Mouse (Mus musculus): ENCODE results near the gene Cdh5.
"Not testable (repeated sequence)": the region's sequence is repeated elsewhere in the genome, so short reads cannot be mapped to it uniquely, and the experiment has no call there.

Cdh5 gene

GRCm38 (mm10) chr8:104093336-104093735 lies 8.1 kb upstream of the Cdh5 start:
- DNase-seq = no peak

- peak; percentile 49 to 67 for DNase-seq
These were observed 5.8 kb upstream of the Cdh5 start for GRCm38 (mm10) chr8:104095595-104095994.

- no peak for DNase-seq
These were observed 4.8 kb upstream of the Cdh5 start for GRCm38 (mm10) chr8:104096644-104097043.

- DNase-seq = no peak
These were observed 2.6 kb upstream of the Cdh5 start for GRCm38 (mm10) chr8:104098671-104099346.

- DNase-seq = peak; percentile 62 to 81
These were observed 1.9 kb upstream of the Cdh5 start for GRCm38 (mm10) chr8:104099347-104100099.

- not testable (repeated sequence) for DNase-seq
These were observed 701 bp upstream of the Cdh5 start for GRCm38 (mm10) chr8:104100724-104101123.

GRCm38 (mm10) chr8:104103462-104103861 lies 2.0 kb downstream of the Cdh5 start:
- DNase-seq = peak in 1 of 2 experiments; percentile 51

- no peak for DNase-seq
These were observed 4.3 kb downstream of the Cdh5 start for GRCm38 (mm10) chr8:104105768-104106167.

GRCm38 (mm10) chr8:104106276-104106946 lies 5.0 kb downstream of the Cdh5 start:
- DNase-seq = no peak

- no peak for DNase-seq
These were observed 5.7 kb downstream of the Cdh5 start for GRCm38 (mm10) chr8:104107111-104107510.

GRCm38 (mm10) chr8:104108048-104108447 lies 6.6 kb downstream of the Cdh5 start:
- peak in 1 of 2 experiments; percentile 37 for DNase-seq

- no peak for DNase-seq
These were observed 9.2 kb downstream of the Cdh5 start for GRCm38 (mm10) chr8:104110498-104111134.

- peak; percentile 45 to 63 for DNase-seq
These were observed 20.4 kb downstream of the Cdh5 start for GRCm38 (mm10) chr8:104121640-104122416.

GRCm38 (mm10) chr8:104123080-104123657 lies 21.7 kb downstream of the Cdh5 start:
- DNase-seq = no peak

GRCm38 (mm10) chr8:104124534-104124933 lies 23.1 kb downstream of the Cdh5 start:
- no peak for DNase-seq

GRCm38 (mm10) chr8:104127160-104127883 lies 25.9 kb downstream of the Cdh5 start:
- DNase-seq = no peak

GRCm38 (mm10) chr8:104130916-104131315 lies 29.5 kb downstream of the Cdh5 start:
- peak in 1 of 2 experiments; percentile 2 for DNase-seq

- peak; percentile 15 to 30 for DNase-seq
These were observed 30.1 kb downstream of the Cdh5 start for GRCm38 (mm10) chr8:104131414-104131975.

GRCm38 (mm10) chr8:104134521-104134920 lies 33.1 kb downstream of the Cdh5 start:
- DNase-seq = no peak

GRCm38 (mm10) chr8:104136277-104136676 lies 34.9 kb downstream of the Cdh5 start:
- no peak for DNase-seq

- no peak for DNase-seq
These were observed 36.2 kb downstream of the Cdh5 start for GRCm38 (mm10) chr8:104137636-104138035.
